Mouse (Mus musculus) cortical plate, adult 2 months (tissue): ENCODE results near the gene Ociad1. TPM values are rescaled to one million over a fixed set of nuclear protein-coding genes. Genes with fewer than 3 reads are reported as not detected.

Experiments used
- H3K27ac ChIP-seq: fragments of 200-500 bp; 2 replicates; pipeline ENCODE4 v1.5.1; 2012; ENCODE audit warnings: low read length, control low read depth, inconsistent platforms; ENCODE audit not compliant: insufficient read depth
- H3K4me1 ChIP-seq: fragments of 200-500 bp; 2 replicates; pipeline ENCODE4 v1.6.1; 2011; ENCODE audit warnings: low read length; ENCODE audit not compliant: control insufficient read depth, insufficient read depth
- H3K4me3 ChIP-seq: fragments of 200-500 bp; 2 replicates; pipeline ENCODE4 v1.5.1; 2011; ENCODE audit warnings: mild to moderate bottlenecking, low read length, control low read depth; ENCODE audit not compliant: insufficient read depth
- CTCF ChIP-seq: fragments of 200-500 bp; IDR thresholded peaks from 2 replicates; pipeline ENCODE4 v1.5.1; 2011; ENCODE audit warnings: mild to moderate bottlenecking, control low read depth, low read length; ENCODE audit not compliant: insufficient read depth; ENCODE audit errors: extremely low read depth
- POLR2A ChIP-seq: fragments of 200-500 bp; IDR thresholded peaks from 2 replicates; pipeline ENCODE4 v1.6.1; 2011; ENCODE audit warnings: mild to moderate bottlenecking, low read length, control low read depth; ENCODE audit not compliant: insufficient read depth; ENCODE audit errors: extremely low read depth
- polyA plus RNA-seq: library from polyadenylated mRNA; depleted of rRNA; stranded (reverse); fragments of >200 nt; gene quantifications from 2 replicates; pipeline ENCODE4 v1.2.3, GENCODE M21; 2012; rRNA removed

Gene Ociad1
- polyA plus RNA-seq, 1 experiment: 315 TPM

DNA sequence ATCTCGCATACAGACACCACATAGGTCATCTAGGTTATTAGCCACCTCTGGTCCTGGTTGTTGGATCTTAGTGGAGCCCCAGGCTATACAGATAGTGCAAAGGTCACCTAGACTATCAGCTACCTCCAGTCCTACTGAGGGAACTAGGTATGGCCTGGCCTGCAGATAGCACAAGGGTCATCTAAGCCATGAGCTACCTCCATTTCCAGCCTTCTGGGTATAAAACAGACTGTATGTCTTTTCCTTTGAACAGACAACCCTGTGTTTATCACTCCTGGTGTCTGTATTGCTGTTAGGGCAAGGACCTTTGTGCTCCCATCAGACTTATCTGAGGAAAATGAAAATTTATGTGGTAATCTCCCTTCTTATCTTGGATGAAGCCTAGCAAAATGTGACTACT lies 59.2 kb downstream of the Ociad1 start:
- no peak overlapping the region for H3K4me3 ChIP-seq
- TF ChIP-seq POLR2A (no peak), CTCF (no peak)
- peaks cover 4% of the 10 kb centered on the region; the same call in 1 of the 2 replicates for H3K4me1 ChIP-seq
- H3K27ac ChIP-seq: no peak overlapping the region

DNA sequence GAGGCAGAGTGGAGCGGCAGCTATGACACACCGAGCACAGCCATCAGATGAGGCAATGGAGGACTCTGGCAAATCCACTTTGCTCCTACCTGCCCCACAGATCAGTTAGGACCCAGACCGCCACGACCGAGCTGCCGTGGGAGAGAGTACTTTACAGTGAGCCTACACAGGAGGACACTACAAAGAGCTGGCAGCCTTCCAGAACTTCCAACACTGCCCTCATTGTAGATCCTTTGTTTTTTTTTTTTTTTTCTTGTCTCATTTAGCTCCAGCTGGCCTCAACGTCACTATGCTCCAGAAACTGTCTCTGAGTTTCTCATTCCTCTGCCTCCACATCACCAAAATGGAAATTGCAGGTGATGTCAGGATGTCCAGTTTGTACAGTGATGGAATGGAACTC lies 60.9 kb downstream of the Ociad1 start:
- TF ChIP-seq POLR2A (no peak), CTCF (no peak)
- Histone ChIP-seq H3K4me3 (no peak overlapping the region), H3K4me1 (peaks cover 4% of the 10 kb centered on the region; the same call in 1 of the 2 replicates), H3K27ac (no peak overlapping the region)

DNA sequence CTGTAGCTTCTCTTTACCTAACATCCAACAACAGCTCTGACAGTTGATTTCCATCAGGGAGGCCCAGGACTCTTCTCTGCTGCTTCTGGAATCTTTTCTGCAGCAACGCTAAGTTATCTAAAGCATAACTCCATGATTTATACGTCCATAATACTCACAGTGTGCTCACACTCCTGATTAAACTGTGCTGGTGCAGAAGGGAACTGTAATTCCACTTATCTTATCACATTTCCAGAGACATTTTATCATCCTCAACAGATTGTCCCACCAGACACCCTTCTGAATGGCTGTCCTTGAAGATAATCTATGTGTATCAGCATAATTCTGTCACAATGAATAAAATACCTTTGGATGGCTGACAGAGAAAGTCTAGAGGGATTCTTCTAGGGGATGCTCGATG lies 61.4 kb downstream of the Ociad1 start:
- no peak overlapping the region for H3K27ac ChIP-seq
- TF ChIP-seq POLR2A (no peak), CTCF (no peak)

DNA sequence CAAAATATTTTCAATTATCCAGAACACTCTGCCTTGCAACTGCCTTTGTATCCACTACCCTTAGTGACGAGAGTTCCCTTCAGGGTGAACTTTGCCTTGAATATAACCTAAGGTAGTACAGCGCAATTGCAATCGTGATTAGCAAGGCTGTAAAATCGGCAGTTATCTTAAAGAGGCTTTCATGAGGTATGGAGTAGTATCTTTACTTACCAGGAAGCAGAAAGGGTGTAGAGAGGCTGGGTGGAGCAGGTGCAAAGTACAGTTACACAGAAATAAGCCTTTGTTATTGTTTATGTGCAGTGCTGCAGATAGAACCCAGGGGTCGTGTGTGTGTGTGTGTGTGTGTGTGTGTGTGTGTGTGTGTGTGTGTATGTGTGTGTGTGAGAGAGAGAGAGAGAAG lies 62.8 kb downstream of the Ociad1 start:
- TF ChIP-seq CTCF: no peak
- TF ChIP-seq POLR2A: no peak
- Histone ChIP-seq H3K27ac (no peak overlapping the region), H3K4me3 (no peak overlapping the region), H3K4me1 (peaks cover 5% of the 10 kb centered on the region; the same call in 1 of the 2 replicates)

More for the DNA sequence above, 61.4 kb downstream of the Ociad1 start:
- Histone ChIP-seq H3K4me3 (no peak overlapping the region), H3K4me1 (peaks cover 4% of the 10 kb centered on the region; the same call in 1 of the 2 replicates)

DNA sequence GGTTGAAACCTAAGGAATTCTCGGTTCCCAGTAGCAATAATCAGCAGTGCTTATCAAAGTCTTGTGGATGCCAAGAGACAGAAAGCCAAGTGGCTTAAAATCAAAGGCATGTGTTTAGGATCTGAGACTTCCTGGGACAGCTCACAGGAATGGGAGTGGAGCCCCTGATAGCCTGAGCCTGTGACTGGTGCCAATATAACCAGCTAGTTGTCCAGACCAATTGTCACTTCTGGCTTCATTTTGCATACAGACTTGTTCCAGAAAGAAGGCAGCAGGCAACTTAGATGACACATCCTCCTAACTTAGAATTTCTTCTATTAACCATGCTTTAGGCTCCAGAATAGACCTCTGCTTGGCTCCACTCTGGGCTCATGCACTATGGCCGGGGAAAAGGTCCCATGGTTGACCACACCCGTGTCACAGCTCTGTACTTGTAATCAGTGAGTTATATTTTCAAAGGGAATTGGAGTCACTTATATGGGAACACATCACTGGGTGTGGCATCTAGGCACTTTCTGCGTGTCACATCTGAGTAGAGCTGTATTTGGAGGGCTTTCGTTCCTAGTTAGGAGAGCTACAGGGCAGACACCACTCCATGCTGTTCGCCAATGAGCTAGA lies 66.7 kb downstream of the Ociad1 start:
- H3K4me3 ChIP-seq: no peak overlapping the region
- peak overlapping the region; percentile 47 for H3K27ac ChIP-seq
- TF ChIP-seq POLR2A (no peak), CTCF (no peak)
- peaks cover 8% of the 10 kb centered on the region for H3K4me1 ChIP-seq

DNA sequence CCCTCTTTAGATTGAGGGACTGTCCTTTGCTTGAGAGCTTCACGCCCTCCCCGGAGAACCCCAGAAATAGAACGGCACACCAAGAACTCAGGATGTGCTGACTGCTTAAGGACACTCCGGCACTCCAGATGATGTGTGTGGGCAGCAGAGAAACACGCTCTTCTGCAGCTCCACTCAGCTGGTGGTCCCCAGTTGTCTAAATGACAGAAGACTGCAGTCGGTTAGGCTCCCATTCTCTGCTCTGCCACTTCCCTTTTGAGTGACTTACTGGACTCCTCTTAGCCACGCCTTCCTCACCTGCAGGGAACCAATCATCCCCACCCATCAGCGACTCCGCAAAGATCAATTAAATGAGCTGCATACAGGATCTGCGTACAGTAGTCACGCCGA lies 67.2 kb downstream of the Ociad1 start:
- Histone ChIP-seq H3K4me3 (no peak overlapping the region), H3K4me1 (peaks cover 8% of the 10 kb centered on the region), H3K27ac (0 out of 2 replicates have a peak overlapping the region, but pooled peaks have one; percentile 47)
- TF ChIP-seq POLR2A: 0 out of 2 replicates have a peak, but pooled peaks have one; percentile 38
- TF ChIP-seq CTCF: no peak

DNA sequence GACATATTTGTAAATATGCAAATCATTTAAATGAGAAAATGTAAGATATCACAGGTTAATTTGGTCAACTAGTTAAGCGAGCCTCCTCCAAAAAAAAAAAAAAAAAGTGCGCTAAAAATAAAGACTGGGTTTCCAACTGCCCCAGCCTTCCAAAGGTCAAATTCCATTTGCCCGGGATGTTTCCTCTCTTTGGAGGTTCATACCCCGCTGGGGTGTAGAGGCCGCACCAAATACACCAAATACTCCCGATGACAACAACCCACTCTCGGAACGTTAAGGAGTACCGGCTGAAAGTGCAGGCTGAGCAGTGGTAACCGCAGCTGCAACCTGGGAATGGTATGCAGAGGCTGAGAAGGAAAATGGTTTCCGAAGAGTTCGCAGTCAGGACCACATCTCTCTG lies 67.7 kb downstream of the Ociad1 start:
- Histone ChIP-seq H3K27ac (no peak overlapping the region), H3K4me3 (no peak overlapping the region), H3K4me1 (peaks cover 8% of the 10 kb centered on the region)
- no peak for TF ChIP-seq POLR2A
- no peak for TF ChIP-seq CTCF

DNA sequence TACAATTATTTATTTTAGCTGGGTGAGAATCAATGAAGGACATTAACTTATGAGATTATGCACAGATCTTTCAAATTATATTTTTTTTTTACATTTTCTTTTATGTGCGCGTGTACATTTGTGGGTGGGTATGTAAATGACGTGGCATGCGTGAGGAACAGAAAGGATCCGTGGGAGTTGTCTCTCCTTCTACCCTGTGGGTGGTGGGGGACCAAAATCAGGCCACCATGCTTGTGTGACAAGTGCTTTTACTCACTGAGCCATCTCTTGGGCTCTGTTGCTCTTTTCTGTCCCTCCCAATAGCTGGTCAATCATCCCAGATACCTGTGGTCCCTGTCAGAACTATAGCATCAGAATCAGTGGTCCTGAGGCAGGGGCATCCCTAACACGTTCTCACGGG lies 69.8 kb downstream of the Ociad1 start:
- Histone ChIP-seq H3K27ac (peak overlapping the region; percentile 28; the same call in 1 of the 2 replicates), H3K4me3 (no peak overlapping the region), H3K4me1 (peaks cover 8% of the 10 kb centered on the region)
- no peak for TF ChIP-seq POLR2A
- TF ChIP-seq CTCF: no peak

DNA sequence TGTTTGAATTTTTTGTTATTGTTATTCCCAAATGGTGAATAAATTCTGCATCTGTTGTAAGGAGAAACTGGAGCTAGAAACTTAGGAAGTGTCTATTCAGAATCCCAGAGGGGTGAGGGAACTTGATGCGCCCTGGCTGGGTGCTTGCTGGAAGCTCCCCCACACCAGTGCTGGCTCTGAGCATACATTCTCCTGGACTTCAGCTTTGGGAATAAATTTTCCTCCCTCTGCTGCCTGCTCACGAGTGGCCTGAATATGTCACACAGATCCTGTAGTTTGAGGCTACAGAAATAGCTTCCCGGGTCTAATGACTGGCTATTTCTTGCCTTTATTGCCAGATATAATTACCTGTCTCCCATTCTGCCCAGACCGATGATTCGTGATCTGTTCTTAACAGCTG lies 70.2 kb downstream of the Ociad1 start:
- 0 out of 2 replicates have a peak overlapping the region, but pooled peaks have one; percentile 28 for H3K27ac ChIP-seq
- no peak overlapping the region for H3K4me3 ChIP-seq
- H3K4me1 ChIP-seq: peaks cover 8% of the 10 kb centered on the region
- TF ChIP-seq CTCF (no peak), POLR2A (no peak)

Other genes with a start within 250 kb of the Ociad1 start
- gene Fryl, start 36.2 kb upstream of the Ociad1 start, polyA plus RNA-seq: 46.5 and 50.3 TPM in 2 replicates
- 53.7 and 60.5 TPM in 2 replicates for gene Ociad2, start 48.2 kb downstream of the Ociad1 start, polyA plus RNA-seq
- 2.8 and 3.6 TPM in 2 replicates for gene Cwh43, start 113.3 kb downstream of the Ociad1 start, polyA plus RNA-seq
- 57.6 and 58.1 TPM in 2 replicates for gene Dcun1d4, start 188.2 kb downstream of the Ociad1 start, polyA plus RNA-seq